Mouse (Mus musculus) heart, adult 10 weeks (tissue): ENCODE results near the gene Trim37. TPM values are rescaled to one million over a fixed set of nuclear protein-coding genes. Genes with fewer than 3 reads are reported as not detected.

Experiments used
- polyA plus RNA-seq: library from polyadenylated mRNA; stranded (reverse); fragments of 350-450 nt; fragmentation: Illumina TruSeq; extraction: RNeasy Lipid Tissue Mini Kit (QIAGEN cat#74804); gene quantifications from one replicate; pipeline ENCODE4 v1.2.3, GENCODE M21; 2014; ENCODE audit warnings: low read depth, low replicate concordance

The Trim37 gene
- polyA plus RNA-seq, result 5.8 TPM

GRCm38 (mm10) chr11:87126824-87127816, at the start of gene Trim37:
Gene Trim37 (plus strand): TSS chr11:87127077.

GRCm38 (mm10) chr11:87086290-87086984, 40.4 kb upstream of the Trim37 start, which contains the start of gene Smg8:
Gene Smg8 (minus strand): TSS chr11:87086774.

GRCm38 (mm10) chr11:87108409-87108754, 18.5 kb upstream of the Trim37 start, which contains the start of gene Prr11:
Gene Prr11 (minus strand): TSS chr11:87108708.

DNA sequence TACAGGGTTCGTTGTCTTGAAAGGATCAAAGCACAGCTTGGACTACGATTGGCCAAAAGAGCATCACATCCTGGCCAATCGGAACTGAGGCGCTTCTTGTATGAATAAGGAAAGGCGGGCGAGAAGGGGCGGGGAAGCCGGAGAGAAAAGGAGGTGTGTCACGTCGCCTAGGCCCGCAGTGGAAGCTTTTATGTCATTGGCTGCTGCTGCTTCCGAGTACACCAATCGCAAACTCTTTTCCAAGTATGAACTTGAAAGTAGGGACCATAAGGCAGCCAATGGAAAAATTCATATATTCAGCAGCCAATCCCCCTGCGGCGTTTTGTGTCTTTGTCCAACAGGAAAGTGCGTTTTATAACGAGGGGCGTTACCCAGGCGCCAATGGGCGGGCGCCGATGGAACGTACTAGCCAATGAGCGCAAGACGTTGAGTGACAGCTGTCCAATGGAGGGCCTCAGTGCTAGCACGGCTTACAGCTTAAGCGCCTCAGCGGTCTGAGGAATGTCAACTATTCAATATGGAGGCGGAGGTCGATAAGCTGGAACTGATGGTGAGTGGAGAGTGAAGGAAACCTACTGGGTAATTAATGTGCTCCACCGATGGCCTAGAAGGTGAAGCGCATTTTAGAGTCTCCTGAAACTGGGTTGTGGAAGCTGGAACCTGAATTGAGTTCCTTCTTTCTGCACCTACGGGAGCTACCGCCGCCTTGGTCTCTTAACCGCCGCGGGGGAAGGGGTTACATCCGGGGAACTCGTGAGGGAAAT, 17.9 kb upstream of the Trim37 start, which contains the start of gene Ska2:
Gene Ska2 (plus strand): TSS at position 480 of the 764 bp plus-strand sequence.

Other genes with a start within 250 kb of the Trim37 start
- 15.9 TPM for gene Ypel2, start 133.4 kb upstream of the Trim37 start, polyA plus RNA-seq
- gene Gdpd1, start 53.0 kb upstream of the Trim37 start, polyA plus RNA-seq, result 15.8 TPM
- 8.0 TPM for gene Smg8, start 40.3 kb upstream of the Trim37 start, polyA plus RNA-seq
- gene Prr11, start 18.4 kb upstream of the Trim37 start, polyA plus RNA-seq, result 0.26 TPM
- gene Ska2, start 17.8 kb upstream of the Trim37 start, polyA plus RNA-seq, result 14.0 TPM
- 7.1 TPM for gene Ppm1e, start 231.9 kb downstream of the Trim37 start, polyA plus RNA-seq